ENCODE assay signal across 8 mouse cellular contexts in genomic region chr2:132253603-132254002, GRCm38 (mm10). TPM values are rescaled to one million over a fixed set of nuclear protein-coding genes. Genes with fewer than 3 reads are reported as not detected.
DNase-seq lines count a peak whose midpoint lies in the region; ATAC-seq and TF ChIP-seq lines count a peak whose summit lies in the region.

No protein-coding gene starts in this region.

- H3K9me3 ChIP-seq in kidney, embryonic 15.5 days (replicated peaks) = no peaks in the 10 kb centered on the region
- no peaks in the 10 kb centered on the region for H3K9me3 ChIP-seq in hindbrain, postnatal 0 days (ENCODE audit: low read length)
- H3K9me3 ChIP-seq in midbrain, postnatal 0 days (ENCODE audit: low read length) = no peaks in the 10 kb centered on the region

- no peak for ATAC-seq in kidney, embryonic 15.5 days (replicated peaks; ENCODE audit: low FRiP score)
- no peak for ATAC-seq in hindbrain, postnatal 0 days
- no peak for ATAC-seq in midbrain, postnatal 0 days (ENCODE audit: low FRiP score)

- TF ChIP-seq POLR2A in cortical plate, adult 2 months (IDR thresholded peaks at IDR 0.05; ENCODE audit: extremely low read depth, insufficient read depth, low read length) = no peak

- H3K27me3 ChIP-seq in kidney, embryonic 15.5 days = no peaks in the 10 kb centered on the region
- H3K27me3 ChIP-seq in hindbrain, postnatal 0 days (ENCODE audit: insufficient read depth, low read length) = no peaks in the 10 kb centered on the region
- no peaks in the 10 kb centered on the region for H3K27me3 ChIP-seq in midbrain, postnatal 0 days (ENCODE audit: insufficient read depth, low read length)

- WGBS in kidney, embryonic 15.5 days = 2% methylated on average over 7 of the region's 7 CpGs
- 1% methylated on average over 7 of the region's 7 CpGs for WGBS in hindbrain, postnatal 0 days
- WGBS in midbrain, postnatal 0 days = under 1% methylated on average over 7 of the region's 7 CpGs

- H3K27ac ChIP-seq in kidney, embryonic 15.5 days = peak overlapping the region; percentile 89
- H3K27ac ChIP-seq in cortical plate, adult 2 months (ENCODE audit: insufficient read depth, low read length) = no peak overlapping the region
- peak overlapping the region; percentile 68 for H3K27ac ChIP-seq in hindbrain, postnatal 0 days
- H3K27ac ChIP-seq in midbrain, postnatal 0 days (ENCODE audit: low read depth, low read length) = no peak overlapping the region

- H3K9ac ChIP-seq in kidney, embryonic 15.5 days = peak overlapping the region; percentile 67
- peak overlapping the region; percentile 35; the same call in 1 of the 2 replicates for H3K9ac ChIP-seq in hindbrain, postnatal 0 days (replicated peaks; ENCODE audit: low read length)
- 0 out of 2 replicates have a peak overlapping the region, but pooled peaks have one; percentile 24 for H3K9ac ChIP-seq in midbrain, postnatal 0 days (replicated peaks; ENCODE audit: low read length, poor library complexity, severe bottlenecking)

- no peak for TF ChIP-seq CTCF in cortical plate, adult 2 months (IDR thresholded peaks at IDR 0.05; ENCODE audit: extremely low read depth, insufficient read depth, low read length)
- no peak for TF ChIP-seq CTCF in hindbrain, postnatal 0 days (IDR thresholded peaks at IDR 0.05; ENCODE audit: low read depth)
- TF ChIP-seq CTCF in midbrain, postnatal 0 days (IDR thresholded peaks at IDR 0.05) = no peak

- peak overlapping the region; percentile 72 for H3K4me2 ChIP-seq in kidney, embryonic 15.5 days
- peak overlapping the region; percentile 88 for H3K4me2 ChIP-seq in hindbrain, postnatal 0 days (ENCODE audit: low read depth, low read length)
- H3K4me2 ChIP-seq in midbrain, postnatal 0 days (ENCODE audit: low read depth, low read length, poor library complexity, severe bottlenecking) = peak overlapping the region; percentile 74

- peak overlapping the region; percentile 74 for H3K4me3 ChIP-seq in kidney, embryonic 15.5 days (replicated peaks)
- H3K4me3 ChIP-seq in cortical plate, adult 2 months (ENCODE audit: insufficient read depth, low read length) = peak overlapping the region; percentile 66
- H3K4me3 ChIP-seq in hindbrain, postnatal 0 days (ENCODE audit: low read length) = peak overlapping the region; percentile 57
- peak overlapping the region; percentile 54 for H3K4me3 ChIP-seq in midbrain, postnatal 0 days (ENCODE audit: low read depth, low read length)

- no peak for DNase-seq in kidney, adult 11 months
- DNase-seq in hindbrain, postnatal 0 days (ENCODE audit: low spot score) = no peak
- DNase-seq in midbrain, postnatal 0 days (ENCODE audit: low spot score) = no peak
- no peak for DNase-seq in ovary, adult 18-20 months (ENCODE audit: low spot score)
- DNase-seq in spleen, adult 12 weeks (ENCODE audit: low spot score) = no peak
- DNase-seq in layer of hippocampus, adult 18-20 months (ENCODE audit: low spot score in 2 of 2) = no peak

- H3K4me1 ChIP-seq in kidney, embryonic 15.5 days = peaks cover 22% of the 10 kb centered on the region
- no peaks in the 10 kb centered on the region; the same call in 1 of the 2 replicates for H3K4me1 ChIP-seq in cortical plate, adult 2 months (ENCODE audit: control insufficient read depth, insufficient read depth, low read length)
- 0 out of 2 replicates have a peak, but pooled peaks cover 3% of the 10 kb centered on the region for H3K4me1 ChIP-seq in hindbrain, postnatal 0 days (ENCODE audit: insufficient read depth, low read length)
- no peaks in the 10 kb centered on the region; the same call in 1 of the 2 replicates for H3K4me1 ChIP-seq in midbrain, postnatal 0 days (ENCODE audit: insufficient read depth, low read length)

- H3K36me3 ChIP-seq in kidney, embryonic 15.5 days = peaks cover 24% of the 10 kb centered on the region
- no peaks in the 10 kb centered on the region; the same call in 1 of the 2 replicates for H3K36me3 ChIP-seq in hindbrain, postnatal 0 days (ENCODE audit: insufficient read depth, low read length)
- H3K36me3 ChIP-seq in midbrain, postnatal 0 days (ENCODE audit: insufficient read depth, low read length) = no peaks in the 10 kb centered on the region

RNA-seq across cellular contexts. Expression of gene Pcna, which starts 0.5 kb away (rescaled TPM):
- 263 and 284 TPM in 2 replicates for polyA plus RNA-seq in kidney, embryonic 15.5 days (2015; fragmentation: Nextera tagmentation; extraction: Ambion mirVana)
- 64.2 and 66.3 TPM in 2 replicates for polyA plus RNA-seq in cortical plate, adult 2 months (2012; rRNA removed)
- total RNA-seq in hindbrain, postnatal 0 days (2014; rRNA removed) = 140 and 174 TPM in 2 replicates
- 130 and 131 TPM in 2 replicates for polyA plus RNA-seq in hindbrain, postnatal 0 days (2015; fragmentation: Nextera tagmentation; extraction: Ambion mirVana)
- 111 and 118 TPM in 2 replicates for total RNA-seq in midbrain, postnatal 0 days (2014; rRNA removed)
- polyA plus RNA-seq in midbrain, postnatal 0 days (2015; fragmentation: Nextera tagmentation; extraction: Ambion mirVana) = 90.8 and 91.0 TPM in 2 replicates
- 10 to 100 TPM; 48.3 to 49.3 TPM for total RNA-seq in layer of hippocampus, adult 18-20 months (2021)

RNA-seq across cellular contexts. Expression of gene Tmem230, which starts 6.0 kb away (rescaled TPM):
- polyA plus RNA-seq in kidney, embryonic 15.5 days (2015; fragmentation: Nextera tagmentation; extraction: Ambion mirVana) = 44.3 and 45.8 TPM in 2 replicates
- polyA plus RNA-seq in cortical plate, adult 2 months (2012; rRNA removed) = 56.5 and 58.8 TPM in 2 replicates
- total RNA-seq in hindbrain, postnatal 0 days (2014; rRNA removed) = 39.1 and 44.3 TPM in 2 replicates
- 43.3 and 43.8 TPM in 2 replicates for polyA plus RNA-seq in hindbrain, postnatal 0 days (2015; fragmentation: Nextera tagmentation; extraction: Ambion mirVana)
- 42.0 and 59.5 TPM in 2 replicates for total RNA-seq in midbrain, postnatal 0 days (2014; rRNA removed)
- 38.3 and 40.1 TPM in 2 replicates for polyA plus RNA-seq in midbrain, postnatal 0 days (2015; fragmentation: Nextera tagmentation; extraction: Ambion mirVana)
- 10 to 100 TPM; 32.8 to 32.9 TPM for total RNA-seq in layer of hippocampus, adult 18-20 months (2021)

RNA-seq across cellular contexts. Expression of gene Cds2, which starts 9.3 kb away (rescaled TPM):
- polyA plus RNA-seq in kidney, embryonic 15.5 days (2015; fragmentation: Nextera tagmentation; extraction: Ambion mirVana) = 19.8 and 30.2 TPM in 2 replicates
- 144 and 149 TPM in 2 replicates for polyA plus RNA-seq in cortical plate, adult 2 months (2012; rRNA removed)
- total RNA-seq in hindbrain, postnatal 0 days (2014; rRNA removed) = 134 and 143 TPM in 2 replicates
- 38.7 and 39.2 TPM in 2 replicates for polyA plus RNA-seq in hindbrain, postnatal 0 days (2015; fragmentation: Nextera tagmentation; extraction: Ambion mirVana)
- 135 and 142 TPM in 2 replicates for total RNA-seq in midbrain, postnatal 0 days (2014; rRNA removed)
- 32.6 and 33.3 TPM in 2 replicates for polyA plus RNA-seq in midbrain, postnatal 0 days (2015; fragmentation: Nextera tagmentation; extraction: Ambion mirVana)
- 100 to 1,000 TPM; 276 to 284 TPM for total RNA-seq in layer of hippocampus, adult 18-20 months (2021)

Comparison
In these comparisons a context has a peak if more than half of its experiments do, and no peak if none do; other contexts are left out.
1. H3K27ac ChIP-seq: peak in kidney, embryonic 15.5 days (single experiment) and hindbrain, postnatal 0 days (single experiment); none in cortical plate, adult 2 months (single experiment) and midbrain, postnatal 0 days (single experiment).
2. Peak in every context shown above with its lines, with median percentiles within 50 percentile points of each other: H3K4me2 ChIP-seq, H3K4me3 ChIP-seq and H3K9ac ChIP-seq.